Mouse (Mus musculus): Measurements from ENCODE around the gene Setdb1.

Gene Setdb1

DNA sequence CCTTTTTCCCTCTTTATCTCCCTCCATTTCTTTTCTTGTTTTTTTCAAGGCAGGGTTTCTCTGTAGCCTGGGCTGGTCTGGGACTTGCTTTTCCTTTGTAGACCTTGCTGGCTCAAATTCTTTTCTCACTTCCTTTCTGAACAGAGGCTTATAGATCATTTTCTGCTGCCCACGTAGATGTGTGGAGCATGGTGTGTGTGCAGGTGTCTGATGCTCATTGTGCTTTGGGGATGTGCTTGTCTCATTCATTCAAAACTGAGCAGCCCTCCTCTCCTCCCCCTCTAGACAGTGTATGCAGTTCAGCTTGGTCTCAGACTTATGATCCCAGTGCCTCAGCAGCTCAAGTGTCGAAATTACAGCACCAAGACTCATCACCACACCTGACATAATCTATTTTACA, 37.9 kb downstream of the Setdb1 start:
- no peak for DNase-seq (ENCODE audit: low read depth, low spot score)

- DNase-seq (ENCODE audit: low read depth, low spot score): peak; percentile 51
These were observed 38.5 kb downstream of the Setdb1 start for GRCm38 (mm10) chr3:95318548-95318947.

DNA sequence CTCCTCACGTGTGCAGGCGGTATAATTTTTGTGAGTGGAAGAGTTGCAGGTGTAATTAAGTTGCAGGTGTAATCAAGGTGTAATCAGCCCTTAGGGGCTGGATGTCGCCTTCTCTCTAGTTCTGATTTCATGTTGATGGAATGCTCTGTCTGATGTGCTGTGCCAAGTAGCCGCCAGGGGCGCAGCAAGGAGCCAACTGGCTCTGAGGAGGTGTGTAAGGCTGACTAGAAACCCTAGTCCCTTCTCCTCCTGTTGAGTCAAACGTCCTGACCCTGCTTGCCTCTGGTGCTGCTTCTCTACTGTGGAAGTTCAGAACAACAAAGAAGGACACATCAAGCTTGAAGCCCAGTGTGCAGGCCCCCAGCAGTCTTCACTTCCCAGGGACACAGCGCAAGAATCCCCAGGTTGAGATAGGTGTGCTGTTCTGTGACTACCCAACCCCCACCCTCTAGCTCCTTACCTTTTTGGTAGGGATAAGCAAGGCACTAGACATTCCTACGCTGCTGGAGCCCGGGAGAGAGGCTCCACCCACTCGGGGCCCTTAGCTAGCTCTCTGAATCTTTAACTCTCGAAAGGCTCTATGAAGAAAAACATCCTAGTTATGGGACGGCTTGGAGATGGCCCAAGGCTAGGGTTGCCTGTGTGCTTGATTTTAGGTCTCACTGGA, 39.5 kb downstream of the Setdb1 start:
- peak; percentile 95 for DNase-seq (ENCODE audit: low read depth, low spot score)

DNA sequence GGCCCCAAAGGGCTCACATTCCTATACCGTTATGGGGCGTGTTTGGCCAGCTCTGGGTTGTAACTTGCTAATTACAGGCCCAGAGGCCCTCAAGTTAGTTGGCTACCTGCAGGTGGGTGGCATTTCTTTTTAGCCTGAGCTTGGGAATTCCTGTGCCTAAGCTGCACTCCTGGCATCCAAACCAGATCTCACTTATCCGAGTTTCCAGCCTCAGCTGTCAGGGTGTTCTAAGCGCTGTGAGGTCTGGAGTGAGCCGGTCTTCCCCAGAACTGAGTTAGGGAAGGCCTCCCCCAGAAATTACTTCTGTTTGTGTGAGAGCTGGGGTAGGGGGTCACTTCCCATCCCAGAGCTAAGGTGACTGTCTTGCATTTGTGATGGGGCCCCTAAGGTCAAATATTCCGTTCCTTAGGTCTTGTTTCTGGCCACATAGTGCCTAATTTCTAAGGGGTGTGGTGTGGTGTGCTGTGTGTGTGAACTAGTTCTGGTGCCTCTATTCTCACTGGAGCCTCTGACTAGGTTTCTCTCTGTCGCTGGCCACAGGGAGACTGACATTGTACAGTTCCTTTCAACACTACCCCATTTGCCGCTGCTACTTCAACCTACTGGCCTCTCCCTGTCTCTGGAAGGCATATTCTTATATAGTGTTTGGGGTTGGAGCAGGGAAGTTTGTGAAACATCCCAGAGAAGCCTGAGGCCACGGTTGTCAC, 41.0 kb downstream of the Setdb1 start:
- no peak for DNase-seq (ENCODE audit: low read depth, low spot score)

GRCm38 (mm10) chr3:95315094-95315843, 41.7 kb downstream of the Setdb1 start:
- peak; percentile 83 for DNase-seq (ENCODE audit: low read depth, low spot score)

DNA sequence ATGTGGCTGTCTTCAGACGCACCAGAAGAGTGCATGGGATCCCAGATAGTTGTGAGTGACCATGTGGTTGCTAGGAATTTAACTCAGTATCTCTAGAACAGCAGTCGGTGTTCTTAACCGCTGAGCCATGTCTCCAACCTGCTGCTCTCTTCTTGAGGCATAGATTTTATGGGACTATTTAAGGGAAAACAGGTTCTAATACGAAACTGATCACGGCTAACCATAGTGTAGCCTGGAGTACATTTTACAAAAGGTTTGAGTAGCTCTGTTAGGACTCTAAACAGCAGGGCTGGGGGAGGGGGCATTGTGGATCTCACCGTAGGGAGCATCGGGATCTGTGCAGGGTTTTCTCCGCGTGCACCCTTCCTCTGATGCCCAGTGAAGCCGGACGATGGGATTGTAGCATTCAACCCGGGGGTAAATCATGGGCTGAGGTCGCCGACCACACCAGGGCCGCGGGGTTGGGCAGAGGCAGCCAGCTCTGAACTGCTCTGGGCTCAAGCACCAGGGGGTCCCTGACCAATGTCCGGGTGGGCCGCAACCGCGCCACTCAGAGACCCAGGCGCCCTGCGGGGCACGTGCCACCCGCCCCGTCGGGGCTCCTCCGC, 42.4 kb downstream of the Setdb1 start, which contains the start of gene Cers2:
Cers2 (plus strand) TSS at position 306 of the 608 bp plus-strand sequence.
- DNase-seq (ENCODE audit: low read depth, low spot score): peak; percentile 57

DNA sequence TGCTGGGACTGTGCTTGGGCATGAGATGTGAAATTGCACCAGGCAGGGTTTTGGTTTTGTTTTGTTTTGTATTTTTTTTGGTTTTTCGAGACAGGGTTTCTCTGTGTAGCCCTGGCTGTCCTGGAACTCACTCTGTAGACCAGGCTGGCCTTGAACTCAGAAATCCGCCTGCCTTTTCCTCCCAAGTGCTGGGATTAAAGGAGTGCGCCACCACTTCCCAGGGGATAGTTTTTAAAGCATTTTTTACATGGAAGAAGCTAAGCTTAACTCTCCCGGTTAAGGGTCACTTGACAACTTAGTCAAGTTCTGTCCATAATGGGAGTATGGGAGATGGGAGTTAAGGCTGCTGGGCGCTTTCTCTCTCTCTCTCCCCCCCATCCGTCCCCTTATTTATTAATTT, 42.9 kb downstream of the Setdb1 start:
- no peak for DNase-seq (ENCODE audit: low read depth, low spot score)

- DNase-seq (ENCODE audit: low read depth, low spot score): no peak
These were observed 43.5 kb downstream of the Setdb1 start for GRCm38 (mm10) chr3:95313476-95313875.

- no peak for DNase-seq (ENCODE audit: low read depth, low spot score)
These were observed 44.4 kb downstream of the Setdb1 start for GRCm38 (mm10) chr3:95312623-95313022.

GRCm38 (mm10) chr3:95310968-95311882, 45.8 kb downstream of the Setdb1 start:
- DNase-seq (ENCODE audit: low read depth, low spot score): peak; percentile 90

- DNase-seq (ENCODE audit: low read depth, low spot score): no peak
These were observed 46.5 kb downstream of the Setdb1 start for GRCm38 (mm10) chr3:95310496-95310895.

DNA sequence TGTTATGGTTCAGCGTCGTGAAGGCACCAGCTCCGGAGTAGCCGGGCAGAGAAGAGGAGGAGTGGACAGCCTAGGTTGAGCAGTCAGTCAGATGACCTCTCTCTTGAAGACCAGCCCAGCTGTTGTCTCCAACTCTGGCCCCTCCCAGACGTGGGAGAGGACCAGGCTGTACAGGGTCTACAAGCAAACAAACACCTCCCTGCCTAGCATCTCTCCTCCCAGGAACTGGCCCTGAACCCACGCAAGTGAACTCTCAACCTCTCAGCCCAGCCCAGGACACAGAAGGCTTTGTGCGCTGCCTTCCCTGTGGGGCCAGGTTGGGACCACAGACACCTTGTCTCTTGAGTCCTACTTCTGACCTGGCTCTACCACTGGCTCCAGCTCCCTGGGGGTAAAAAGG, 49.9 kb downstream of the Setdb1 start, which contains the start of gene Anxa9:
Anxa9 (minus strand) TSS at position 77 of the 400 bp plus-strand sequence.
- DNase-seq (ENCODE audit: low read depth, low spot score): no peak

DNA sequence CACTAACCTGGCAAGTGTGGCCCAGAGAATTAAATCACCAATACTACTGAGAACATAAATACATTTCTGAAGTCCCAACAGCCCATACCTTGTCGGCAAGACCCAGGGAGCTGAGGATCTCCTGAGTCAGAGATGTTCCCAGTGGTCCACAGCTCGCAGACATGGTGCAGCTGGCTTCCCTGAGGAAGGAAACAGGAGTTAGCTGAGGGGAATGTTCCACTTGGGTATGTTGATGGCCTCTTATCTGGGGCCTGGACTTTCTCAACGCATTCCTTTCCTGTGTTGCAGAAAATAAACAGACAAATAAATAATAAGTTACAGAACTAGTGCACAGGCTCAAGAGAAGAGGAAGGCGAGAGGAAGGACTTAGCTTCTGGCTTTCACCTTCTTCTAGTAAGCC, 50.8 kb downstream of the Setdb1 start:
- DNase-seq (ENCODE audit: low read depth, low spot score): no peak

- no peak for DNase-seq (ENCODE audit: low read depth, low spot score)
These were observed 55.7 kb downstream of the Setdb1 start for GRCm38 (mm10) chr3:95301204-95301796.

DNA sequence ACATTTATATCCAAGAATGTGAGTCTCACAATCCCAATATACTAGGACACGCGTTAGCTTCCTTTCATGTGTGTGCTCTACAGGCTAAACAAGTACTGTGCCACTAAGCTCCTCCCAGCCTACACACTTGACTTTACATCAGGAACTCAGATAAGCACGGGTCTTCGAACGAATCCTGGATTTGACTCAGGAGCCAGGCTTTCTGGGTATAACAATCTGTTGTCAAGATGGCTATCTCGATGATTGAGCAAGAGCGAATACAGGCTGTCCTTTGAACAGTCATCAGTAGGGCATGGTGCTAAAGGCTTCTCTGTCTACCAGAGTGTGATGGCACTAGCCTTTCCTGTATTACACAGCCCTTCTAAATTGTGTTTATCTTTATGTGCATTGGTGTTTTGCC, 59.0 kb downstream of the Setdb1 start:
- no peak for DNase-seq (ENCODE audit: low read depth, low spot score)

- DNase-seq (ENCODE audit: low read depth, low spot score): peak; percentile 90
These were observed 60.9 kb downstream of the Setdb1 start for GRCm38 (mm10) chr3:95296103-95296469.

- DNase-seq (ENCODE audit: low read depth, low spot score): peak; percentile 84
These were observed 61.5 kb downstream of the Setdb1 start for GRCm38 (mm10) chr3:95295321-95296102.

DNA sequence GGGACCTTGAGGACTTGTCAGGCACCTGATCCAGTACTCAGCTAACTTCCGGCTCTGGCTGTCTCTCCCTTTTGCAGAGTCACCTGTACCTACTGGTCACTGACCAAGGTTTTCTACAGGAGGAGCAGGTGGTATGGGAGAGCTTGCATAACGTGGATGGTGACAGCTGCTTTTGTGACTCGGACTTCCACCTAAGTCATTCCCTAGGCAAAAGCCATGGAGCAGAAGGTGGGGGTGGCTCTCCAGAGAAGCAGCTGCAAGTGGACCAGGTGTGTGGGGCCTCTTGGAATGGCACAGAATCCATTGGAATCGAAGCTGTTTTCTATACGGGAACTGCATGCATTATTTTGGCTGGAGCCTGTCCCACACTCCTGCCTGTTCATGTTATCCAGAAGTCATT, 62.3 kb downstream of the Setdb1 start:
- no peak for DNase-seq (ENCODE audit: low read depth, low spot score)

DNA sequence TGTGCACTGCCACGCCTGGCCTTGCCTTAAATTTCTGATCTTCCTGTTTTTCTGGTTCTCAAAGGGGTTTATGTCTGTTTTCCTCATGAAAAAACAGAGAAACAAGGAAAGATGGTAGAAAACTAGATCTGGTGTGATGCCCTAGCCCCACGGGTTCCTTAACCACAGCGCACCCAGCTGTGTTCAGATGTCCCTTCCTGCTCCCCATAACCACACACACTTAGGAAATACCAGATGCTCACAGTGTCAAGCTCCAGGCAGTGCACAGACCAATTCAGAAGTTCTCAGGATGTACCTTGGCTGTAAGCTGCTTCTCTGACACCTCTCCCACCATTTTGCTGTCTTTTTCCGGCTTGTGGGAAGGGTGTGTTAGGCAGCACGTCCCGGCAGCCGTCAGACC, 62.7 kb downstream of the Setdb1 start:
- DNase-seq (ENCODE audit: low read depth, low spot score): no peak

DNA sequence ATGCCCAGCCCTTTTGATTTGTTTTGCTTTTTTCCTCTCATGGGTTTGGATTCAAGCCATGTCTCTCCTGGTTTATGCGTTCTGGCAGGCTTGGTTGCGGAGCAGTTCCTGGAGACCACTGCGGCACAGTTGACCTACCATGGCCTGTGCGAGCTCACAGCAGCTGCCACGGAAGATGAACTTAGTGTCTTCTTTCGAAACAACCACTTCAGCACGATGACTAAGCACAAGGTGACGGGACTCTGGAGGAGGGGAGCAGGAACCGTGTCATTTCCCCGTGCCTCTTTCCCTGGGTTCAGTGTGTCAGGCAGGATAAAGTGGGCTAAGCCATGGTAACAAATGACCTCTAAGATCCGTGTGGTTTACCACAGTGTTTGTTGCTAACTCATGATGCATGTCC, 63.5 kb downstream of the Setdb1 start:
- DNase-seq (ENCODE audit: low read depth, low spot score): no peak

All from R1 (cell line).